Mouse (Mus musculus): ENCODE data around the gene Bcor.

DNA sequence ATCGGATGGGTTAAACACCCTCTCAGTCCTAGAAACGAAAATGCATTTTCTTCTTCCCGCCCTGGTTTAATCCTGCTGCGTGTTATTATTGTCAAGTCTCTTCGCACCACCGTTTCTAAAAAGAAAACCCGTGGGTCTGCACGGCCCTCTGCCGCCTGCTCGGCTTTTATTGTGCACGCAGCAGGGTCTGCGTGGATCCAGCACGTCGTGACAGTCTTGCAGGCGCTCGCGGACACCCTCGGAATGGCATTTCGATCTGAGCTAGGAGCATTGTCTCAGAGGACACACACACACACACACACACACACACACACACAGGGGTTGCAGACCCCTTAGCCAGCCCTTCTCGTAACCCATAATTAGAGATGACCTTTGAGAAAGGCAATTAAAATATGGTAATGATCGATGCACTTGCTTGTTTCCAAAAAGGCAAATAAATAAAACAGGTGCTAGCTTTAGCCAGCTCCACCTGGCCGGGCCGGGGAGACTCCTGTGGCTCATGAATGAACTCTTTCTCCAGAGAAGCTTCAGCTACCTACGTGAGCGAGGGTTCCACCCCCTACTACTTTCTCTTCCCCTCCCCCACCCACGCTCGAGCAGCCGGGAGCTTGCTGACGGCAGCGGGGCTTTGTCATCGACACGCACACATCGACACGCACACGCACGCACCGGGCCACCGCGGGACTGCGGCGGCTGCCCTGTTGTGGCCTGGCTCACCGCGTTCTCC lies 8.7 kb downstream of the Bcor start:
- TF ChIP-seq CTCF (IDR thresholded peaks at IDR 0.05; ENCODE audit: control insufficient read depth, insufficient read depth, low read length) (no peak), POLR2A (IDR thresholded peaks at IDR 0.05; ENCODE audit: borderline replicate concordance, control insufficient read depth, low read depth, low read length) (no peak)

Measured in bone marrow, adult 2 months (tissue).